Mouse (Mus musculus): ENCODE measurements around the gene Atp6v0e2.
"Not testable (repeated sequence)": the region's sequence is repeated elsewhere in the genome, so short reads cannot be mapped to it uniquely, and the experiment has no call there.

The Atp6v0e2 gene

DNA sequence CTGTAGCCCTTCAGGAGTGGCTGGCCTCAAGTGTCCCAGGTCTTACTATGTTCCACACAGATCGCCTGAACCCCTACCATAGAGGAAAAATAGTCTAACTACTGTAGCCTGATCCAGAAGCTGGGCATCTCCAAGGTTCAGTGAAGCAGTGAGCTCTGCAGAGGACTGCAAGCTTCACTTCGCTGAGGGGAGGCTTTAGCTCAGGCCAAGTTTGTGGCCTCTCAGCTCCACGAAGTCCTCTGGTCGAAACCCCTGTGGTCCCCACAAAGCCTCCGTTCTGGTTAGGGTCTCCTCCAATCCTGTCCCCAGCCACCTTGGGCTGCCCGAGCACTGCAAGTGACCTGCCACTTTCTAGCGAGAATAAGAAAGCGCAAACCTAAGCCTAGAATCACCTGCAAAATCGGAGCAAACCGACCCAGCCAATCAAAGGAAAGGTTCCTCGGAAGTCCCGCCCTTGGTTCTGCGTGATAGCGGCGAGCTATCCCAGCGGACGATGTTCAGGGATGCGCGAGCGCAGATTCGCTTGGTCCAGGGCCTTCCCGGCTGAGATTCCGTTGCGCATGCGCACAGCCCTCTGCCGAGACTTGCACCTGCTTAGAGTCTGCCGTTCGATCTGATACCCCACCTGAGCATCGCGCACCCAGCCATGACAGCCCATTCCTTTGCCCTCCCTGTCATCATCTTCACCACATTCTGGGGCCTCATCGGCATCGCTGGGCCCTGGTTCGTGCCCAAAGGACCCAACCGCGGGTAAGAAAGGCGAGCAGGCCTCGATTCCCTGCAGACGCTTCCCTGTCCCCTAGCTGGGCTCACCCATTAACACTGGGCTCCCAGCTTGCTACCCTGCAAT lies at the start of gene Atp6v0e2:
TSS of gene Atp6v0e2 (plus strand) at position 511 of the 850 bp plus-strand sequence.
- peak; percentile 86 for DNase-seq

DNA sequence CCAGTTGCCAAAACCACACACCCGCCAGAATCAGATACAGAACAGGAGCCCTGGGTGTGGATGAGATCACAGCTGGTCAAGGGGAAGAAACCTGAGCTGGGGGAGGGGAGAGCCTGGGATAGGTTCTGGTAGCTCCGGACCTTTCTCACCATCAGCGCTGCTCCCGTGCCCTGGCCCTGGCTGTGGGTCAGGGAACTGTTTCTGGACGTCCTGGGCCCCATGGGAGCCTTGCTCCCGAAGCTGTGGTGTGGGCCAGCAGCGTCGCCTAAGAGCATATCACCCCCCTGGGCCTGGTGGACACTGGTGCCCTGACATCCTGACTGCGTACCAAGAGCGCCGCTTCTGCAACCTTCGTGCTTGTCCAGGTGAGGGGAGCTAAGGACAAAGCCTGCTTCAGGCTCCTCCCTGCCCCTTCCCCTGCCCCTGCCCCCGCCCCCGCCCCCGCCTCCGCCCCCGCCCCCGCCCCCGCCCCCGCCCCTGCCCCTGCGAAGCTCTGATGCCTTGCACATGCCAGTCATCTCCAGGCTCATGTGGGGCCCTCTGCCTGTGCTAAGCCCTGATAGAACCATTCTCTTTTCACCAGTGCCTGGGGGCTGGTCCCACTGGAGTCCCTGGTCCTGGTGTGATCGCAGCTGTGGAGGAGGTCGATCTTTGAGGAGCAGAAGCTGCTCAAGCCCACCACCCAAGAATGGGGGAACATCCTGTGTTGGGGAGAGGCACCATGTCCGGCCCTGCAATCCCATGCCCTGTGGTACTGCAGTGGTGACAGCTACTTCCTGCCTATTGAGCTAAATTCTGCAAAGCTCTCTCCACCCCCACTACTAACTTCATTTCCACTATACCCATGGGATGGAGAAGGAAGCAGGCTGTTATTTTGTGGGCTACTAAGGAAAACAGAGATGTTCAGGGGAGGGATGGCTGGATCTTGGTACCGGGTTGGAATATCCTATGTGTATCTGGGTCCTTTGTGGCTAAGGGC lies 49.4 kb upstream of the Atp6v0e2 start:
- peak; percentile 7 for DNase-seq

DNA sequence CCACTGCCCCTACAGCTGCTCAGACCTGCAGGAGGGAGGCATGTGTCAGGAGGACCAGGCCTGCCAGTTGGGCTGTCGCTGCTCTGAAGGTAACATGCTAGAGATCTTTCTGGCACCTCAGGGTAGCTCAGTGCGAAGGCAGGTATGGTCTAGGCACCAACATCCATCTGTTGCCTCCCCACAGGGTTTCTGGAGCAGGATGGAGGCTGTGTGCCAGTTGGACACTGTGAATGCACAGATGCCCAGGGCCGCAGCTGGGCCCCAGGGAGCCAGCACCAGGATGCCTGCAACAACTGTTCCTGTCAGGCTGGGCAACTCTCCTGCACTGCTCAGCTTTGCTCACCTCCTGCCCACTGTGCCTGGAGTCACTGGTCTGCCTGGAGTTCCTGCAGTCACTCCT lies 47.7 kb upstream of the Atp6v0e2 start:
- no peak for DNase-seq

DNA sequence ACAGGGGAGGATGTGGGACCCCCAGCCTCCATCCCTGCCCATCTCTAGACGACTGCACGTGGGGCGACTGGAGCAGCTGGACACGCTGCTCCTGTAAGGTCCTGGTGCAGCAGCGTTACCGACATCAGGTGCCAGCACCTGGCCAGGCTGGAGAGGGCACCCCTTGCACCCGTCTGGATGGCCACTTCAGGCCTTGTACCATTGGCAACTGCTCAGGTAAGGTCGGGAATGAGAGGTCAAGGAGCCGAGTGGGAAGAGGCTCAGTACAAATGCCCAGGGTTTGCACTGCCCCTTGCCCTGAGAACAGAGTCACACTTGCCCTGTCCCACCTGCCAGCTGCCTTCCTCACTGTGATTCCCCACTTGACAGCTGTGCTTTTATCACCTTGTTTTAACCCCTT lies 46.1 kb upstream of the Atp6v0e2 start:
- peak; percentile 68 for DNase-seq

DNA sequence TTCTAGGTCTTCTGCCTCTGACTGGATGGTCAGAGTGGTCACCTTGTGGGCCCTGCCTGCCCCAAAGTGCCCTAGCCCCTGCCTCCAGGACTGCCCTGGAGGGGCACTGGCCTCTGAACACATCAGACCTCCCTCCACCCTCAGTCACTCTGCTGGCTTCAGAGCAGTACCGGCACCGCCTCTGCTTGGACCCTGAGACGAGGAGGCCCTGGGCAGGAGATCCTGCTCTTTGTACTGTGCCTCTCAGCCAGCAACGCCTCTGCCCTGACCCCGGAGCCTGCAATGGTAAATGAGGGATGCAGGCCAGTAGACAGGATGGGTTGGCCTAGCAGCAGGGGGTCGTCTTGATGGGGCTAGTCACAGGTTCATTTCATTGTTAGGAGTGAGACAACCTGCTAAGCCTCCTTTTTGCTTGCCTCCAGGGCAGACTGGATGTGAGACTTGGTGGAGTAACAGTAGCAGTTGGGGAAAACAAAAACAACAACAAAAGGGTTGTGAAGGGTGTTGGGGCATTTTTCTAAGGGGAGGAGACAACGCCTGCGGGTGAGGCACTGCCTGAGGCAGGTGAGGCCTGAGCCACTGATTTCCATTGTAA lies 44.2 kb upstream of the Atp6v0e2 start:
- no peak for DNase-seq

DNA sequence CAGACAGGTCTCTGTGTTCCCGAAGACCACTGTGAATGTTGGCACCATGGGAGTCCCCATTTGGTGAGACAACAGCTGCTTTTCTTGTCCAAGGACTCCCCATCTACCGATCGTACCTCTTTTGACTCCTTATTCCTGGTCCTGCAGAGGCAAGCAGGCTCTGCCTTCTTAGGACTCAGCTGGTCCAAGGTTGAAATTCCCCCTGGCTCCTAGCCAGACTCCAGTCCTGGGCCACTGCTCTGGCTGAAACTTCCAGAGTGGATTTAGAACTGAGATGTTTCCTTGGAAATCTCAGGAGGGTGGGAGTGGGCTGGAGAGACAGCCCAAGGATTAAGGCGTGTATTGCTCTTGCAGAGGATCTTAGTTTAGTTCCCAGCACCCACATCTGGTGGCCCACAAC lies 39.9 kb upstream of the Atp6v0e2 start:
- no peak for DNase-seq

DNA sequence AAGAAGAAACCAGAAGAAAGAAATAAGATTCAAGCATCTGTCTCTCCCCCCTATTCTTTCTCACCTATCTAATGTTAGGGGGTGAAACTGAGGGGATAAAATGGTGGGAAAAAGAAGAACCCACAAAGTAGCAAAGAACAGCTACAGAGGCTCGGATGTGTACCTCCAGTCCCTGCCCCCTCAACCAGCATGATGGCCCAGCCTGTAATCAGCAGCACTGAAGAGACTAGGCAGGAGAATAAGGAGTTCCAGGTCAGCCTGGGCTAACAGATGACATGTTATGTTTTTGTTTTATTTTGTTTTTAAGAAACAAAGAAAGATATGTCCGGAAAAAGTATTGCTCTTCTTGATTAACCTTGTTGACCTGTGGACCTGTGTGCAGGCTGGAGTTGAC lies 33.6 kb upstream of the Atp6v0e2 start:
- DNase-seq: no peak

DNA sequence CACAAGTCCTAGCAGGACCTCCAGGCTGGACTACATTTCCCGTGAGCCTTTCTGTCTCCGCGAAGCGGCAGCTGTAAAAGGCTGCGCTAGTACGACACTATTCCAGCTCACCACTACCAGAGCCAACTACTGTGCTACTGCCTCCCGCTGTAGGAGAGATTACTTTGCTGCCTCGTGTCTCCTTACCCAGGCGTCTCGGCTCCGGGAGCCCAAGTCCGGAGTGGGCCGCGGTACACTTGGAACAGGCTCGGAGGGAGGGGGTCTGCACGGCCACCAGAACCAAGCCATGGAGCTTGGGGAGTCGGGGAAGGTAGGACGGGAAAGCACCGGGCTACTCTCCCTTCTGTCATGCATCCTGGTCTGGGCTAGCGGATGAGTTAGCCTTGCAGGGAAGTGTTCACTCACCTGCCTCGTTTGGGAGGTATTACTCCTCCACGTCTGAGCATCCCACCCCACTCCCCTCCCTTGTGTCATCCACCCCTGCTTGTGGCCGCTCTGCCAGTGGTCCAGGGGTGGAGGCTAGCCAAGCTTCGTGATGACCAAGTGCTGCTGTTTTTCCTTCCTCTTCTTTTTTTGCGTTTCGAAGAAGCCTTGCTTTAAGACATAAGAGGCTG lies 33.1 kb upstream of the Atp6v0e2 start:
- DNase-seq: peak; percentile 89

DNA sequence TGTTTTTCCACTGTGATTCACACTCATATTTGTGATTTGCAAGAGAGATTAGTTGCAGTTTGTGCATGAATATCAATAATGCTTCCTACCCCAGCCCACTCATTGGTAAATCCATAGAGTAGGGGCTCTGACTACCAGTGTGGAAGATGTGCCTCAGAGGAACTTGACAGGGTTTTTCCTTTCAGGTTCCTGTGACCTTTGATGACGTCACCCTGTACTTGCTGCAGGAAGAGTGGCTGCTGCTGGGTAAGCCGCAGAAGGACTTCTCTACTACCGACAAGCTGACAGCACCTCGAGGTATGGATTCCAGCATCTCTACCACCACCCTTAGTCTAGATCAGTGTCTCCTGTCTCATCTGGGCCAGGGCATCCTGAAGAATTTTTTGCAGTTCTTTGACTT lies 29.3 kb upstream of the Atp6v0e2 start:
- no peak for DNase-seq

DNA sequence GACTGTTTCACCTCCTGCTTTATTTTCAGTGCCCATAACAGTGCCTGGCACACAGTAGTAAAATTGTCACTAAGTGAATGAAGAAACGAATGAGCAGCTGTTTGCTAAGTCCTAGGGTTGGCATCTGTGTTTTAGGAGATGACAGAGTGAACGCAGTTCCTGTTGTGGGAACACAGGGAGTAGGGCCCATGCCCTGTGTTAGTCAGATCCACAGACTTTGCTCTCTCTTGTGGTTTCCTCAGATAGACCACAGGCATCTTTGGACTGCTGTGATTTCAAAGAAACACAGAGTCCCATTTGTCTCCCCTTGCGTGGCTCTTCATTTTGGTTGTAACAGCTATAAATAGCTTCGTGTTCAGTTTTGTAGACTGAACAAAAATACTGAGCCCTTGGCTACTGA lies 27.0 kb upstream of the Atp6v0e2 start:
- DNase-seq: no peak

DNA sequence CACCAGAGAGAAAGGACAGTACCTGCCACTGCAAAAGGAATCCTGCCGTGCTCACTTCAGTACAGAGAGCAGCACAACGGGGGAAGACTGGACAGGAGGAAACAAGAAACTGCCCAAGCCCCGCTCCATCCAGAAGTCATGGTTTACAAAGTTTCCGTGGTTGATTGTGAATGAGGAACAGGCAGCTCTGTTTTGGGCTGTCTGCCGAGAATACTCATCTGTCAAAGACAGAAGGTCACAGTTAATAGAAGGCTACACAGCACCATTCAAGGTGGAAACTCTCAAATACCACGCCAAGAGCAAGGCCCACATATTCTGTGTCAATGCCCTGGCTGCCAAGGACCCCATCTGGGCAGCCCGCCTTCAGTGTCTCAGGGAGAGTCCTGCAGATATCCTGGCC lies 25.6 kb upstream of the Atp6v0e2 start:
- DNase-seq: no peak

DNA sequence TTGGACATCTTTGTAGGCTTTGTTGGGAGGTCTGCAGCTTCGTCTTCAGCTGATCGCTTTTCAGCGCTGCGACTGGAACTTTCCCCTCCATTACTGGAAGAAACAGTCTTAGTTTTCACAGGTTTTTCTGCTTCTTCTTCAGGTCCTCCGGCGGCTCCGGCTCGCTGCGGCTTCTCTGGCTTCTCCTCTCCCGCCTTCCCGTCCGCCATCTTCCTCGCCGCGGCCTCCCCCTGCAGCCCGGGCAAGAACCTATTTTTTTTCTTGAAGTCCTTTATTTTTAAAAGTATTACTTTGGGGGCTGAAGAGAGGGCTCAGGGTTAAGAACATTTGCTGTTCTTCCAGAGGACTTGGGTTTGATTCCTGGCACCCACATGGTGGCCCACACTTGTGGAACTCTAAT lies 12.5 kb upstream of the Atp6v0e2 start:
- not testable (repeated sequence) for DNase-seq

DNA sequence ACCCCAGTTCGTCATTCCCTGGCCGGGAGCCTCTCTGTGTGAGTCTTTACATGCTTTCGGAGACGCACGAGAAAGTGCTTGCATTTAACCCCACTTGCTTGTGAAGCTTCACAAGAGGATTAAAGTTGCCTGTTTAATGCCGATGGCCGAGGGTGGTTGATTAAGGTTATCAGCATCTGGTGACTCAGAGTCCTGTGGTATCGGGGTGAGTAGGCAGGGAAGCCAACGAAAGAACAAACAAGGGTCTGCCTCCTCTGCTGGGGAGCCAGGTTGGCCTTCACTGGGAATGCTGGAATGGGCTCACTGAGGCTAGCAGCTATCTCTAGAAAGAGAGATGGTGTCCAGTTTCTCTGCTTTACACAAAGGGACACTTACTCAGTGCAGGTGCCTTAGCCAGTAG lies 9.5 kb upstream of the Atp6v0e2 start:
- DNase-seq: no peak

DNA sequence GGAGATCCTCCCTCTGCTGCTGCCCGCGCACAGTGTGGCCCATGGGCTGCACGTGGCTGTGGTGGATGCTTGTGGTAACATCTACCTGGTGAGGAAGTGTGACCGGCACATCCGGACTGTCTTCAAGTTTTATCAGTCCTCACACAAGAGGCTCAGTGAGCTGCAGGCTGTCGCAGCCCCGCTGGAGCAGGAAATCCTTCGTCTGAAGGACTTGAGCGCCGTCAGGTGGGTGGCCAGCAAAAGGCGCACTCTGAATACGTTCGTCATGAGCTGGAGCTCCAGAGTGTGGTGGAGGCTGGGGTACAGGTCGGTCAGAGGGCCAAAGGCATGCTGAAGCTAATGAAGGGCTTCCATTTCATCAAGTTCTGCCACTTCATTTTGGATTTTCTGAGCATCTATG lies 8.2 kb upstream of the Atp6v0e2 start:
- no peak for DNase-seq

DNA sequence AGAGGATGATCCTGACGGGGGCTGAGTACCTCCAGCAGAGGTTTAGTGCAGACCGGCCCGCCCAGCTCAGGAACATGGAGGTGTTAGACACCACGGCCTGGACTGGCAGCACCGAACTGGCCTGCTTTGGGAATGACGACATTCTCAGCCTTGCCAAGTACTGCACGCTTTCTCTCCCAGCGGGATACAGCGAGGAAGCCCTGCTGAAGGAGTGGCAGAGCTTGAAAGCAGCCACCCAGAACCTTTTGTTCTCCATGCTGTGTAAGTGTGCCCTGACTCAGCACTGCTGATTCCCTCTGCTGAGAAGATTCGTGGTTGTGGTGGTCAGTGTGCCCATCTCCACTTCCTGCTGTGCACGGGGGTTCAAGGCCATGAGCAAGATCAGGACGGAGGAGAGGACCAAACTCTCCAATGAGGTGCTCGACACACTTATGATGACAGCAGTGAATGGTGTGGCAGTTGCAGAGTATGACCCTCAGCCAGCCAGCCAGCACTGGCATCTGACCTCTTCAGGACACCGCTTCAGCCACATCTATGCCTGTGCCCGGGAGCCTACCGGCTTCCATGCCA lies 7.5 kb upstream of the Atp6v0e2 start:
- DNase-seq: no peak

DNA sequence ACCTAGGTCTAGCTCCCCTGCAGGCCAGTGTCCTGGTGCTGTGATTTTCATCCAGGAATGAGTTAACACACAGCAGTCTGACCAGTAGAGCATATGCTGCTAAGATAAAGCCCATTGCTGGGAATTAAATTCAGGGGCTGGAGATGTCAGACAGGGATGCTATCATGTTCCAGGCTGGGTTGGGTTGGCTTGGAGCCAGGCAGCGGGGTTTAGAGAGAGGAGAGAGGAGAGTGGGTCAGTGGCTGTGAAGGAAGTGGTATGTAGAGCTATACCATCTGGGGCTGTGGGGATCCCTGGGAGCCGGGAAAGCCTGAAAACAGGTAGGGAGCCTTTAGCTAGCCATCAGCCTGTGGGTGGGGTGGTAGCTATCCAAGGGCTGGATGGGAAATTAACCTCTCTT lies 6.6 kb upstream of the Atp6v0e2 start:
- DNase-seq: no peak

DNA sequence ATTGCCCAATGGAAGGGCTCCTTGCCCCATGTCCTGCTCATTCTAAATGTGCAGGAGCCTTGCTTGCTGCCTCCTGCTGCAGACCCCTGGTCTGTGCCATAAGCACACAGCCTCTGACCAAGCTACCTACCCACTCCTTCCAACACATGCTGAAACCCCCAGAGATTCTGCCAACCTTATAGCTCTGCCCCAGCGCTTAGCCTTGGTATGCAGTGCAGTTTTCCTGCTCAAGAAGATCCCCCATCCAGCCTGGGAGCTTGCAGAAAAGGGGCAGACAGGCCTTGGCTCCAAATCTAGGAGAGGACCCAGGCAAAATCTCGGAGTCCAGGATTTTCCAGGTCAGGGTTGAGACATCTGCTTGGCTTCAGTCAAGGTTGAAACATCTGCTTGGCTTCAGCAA lies 3.9 kb upstream of the Atp6v0e2 start:
- no peak for DNase-seq

DNA sequence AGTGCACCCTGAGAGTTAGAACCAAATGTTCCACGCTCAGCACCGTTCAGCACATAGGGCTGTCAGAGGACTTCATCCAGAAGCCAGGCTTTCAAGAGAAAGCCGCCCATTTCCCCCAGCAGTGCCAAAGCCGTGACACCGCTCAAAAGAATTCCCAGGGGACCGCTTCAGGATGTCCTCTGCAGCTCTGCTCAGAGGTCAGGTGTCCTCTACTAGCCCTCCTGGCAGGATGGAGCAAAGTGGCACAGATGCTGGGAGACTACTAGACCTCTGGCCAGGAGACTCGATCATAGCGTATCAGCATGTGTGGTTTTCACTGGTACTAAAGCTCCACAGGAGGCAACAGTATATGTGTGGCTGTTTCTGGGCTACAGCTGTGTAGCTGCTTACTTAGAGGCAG lies 2.5 kb upstream of the Atp6v0e2 start:
- DNase-seq: no peak

DNA sequence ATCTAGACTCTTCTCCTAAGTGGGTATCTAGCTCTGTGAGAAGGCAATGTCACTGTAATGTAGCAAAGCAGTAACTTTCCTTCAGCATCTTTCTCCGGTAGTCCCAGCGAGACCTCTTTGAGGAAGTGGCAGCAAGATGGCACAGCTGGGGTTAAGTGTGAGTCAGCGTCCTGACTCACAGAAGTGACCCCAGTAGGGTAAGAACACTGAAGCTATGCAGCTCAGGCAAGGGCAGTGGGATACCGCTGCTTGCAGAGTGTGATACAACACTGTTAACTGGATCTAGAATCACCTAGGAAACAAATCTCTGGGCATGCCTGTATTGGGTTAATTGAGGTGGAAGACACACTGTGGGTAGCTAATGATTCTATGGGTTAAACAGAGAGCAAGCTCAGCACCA lies 1.3 kb upstream of the Atp6v0e2 start:
- no peak for DNase-seq

DNA sequence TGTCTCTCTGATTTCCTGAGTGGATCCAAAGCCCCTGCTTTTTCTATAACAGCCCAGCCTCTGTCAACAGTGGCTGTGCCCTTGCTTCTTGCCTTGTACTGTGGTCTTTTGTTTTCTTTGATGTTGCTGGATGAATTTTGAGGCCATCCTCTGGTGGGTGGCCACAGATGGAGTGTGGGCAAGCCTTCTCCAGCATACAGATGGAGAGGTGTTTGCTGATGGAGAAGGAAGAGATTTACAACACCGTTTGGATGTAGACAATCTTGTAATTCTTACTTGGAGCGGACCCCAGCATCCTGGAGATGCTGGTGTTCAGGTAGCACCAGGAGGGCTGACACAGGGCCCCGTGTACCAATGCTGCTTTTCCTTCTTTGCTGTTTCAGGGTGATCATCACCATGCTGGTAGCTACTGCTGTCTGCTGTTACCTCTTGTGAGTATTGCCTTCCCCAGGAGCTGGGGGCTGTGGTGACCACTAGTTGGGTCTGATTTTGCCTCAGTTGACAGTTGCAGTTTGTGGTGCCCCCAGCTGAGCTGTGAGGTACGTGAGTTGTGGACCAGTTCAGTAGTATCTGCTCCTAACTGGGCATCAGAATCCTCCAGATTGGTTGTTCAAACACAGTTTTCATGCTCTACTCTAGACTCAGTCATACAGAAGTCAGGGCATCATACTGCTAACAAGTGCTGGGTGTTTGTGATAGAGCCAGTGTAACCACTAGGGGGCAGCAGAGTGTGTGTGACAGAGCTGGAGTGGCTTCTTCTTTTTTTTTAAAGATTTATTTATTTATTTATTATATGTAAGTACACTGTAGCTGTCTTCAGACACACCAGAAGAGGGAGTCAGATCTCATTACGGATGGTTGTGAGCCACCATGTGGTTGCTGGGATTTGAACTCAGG lies 1.7 kb downstream of the Atp6v0e2 start:
- DNase-seq: peak; percentile 92

DNA sequence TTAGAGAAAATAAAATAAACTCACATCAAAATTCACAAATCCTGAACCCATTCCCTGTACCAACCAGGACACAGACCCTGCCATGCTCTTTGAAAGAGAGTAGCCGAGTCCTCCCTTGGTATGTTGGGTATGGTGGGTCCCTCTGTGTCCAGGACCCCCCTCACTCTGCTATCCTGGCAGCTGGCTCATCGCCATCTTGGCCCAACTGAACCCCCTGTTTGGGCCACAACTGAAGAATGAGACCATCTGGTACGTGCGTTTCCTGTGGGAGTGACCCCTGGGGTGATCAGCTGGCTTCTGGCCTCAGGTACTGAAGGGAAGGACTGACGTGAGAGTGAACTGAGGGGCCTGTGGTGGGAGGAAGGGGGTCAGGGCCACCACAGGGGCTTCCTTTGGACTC lies 2.4 kb downstream of the Atp6v0e2 start:
- DNase-seq: no peak

DNA sequence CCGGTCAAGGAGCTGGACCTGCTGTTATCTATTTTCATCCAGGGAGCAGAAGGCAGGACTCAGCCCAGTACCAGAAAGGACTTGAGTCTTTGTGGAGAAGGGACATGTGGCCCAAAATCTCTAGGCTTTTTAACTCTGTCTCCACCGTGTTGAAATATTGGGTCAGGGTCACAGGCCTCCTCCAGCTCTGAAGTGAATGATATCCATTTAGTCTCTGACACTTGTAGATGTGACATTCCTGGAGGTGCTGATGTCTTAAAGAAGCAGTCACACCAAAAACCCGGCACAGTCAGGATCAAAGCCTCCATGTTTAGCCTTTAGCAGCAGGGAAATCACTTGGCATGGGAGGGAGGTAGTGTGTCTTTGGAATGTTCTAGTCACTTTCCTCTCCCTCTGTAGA lies 3.3 kb downstream of the Atp6v0e2 start:
- no peak for DNase-seq
